Mouse (Mus musculus) kidney, adult 9 months (tissue): Measurements from ENCODE around the gene Csgalnact2.
A peak's percentile ranks its signal among the peaks of the same experiment; 100 is the strongest.

ENCODE experiments used
- DNase-seq: peaks from one replicate; pipeline ENCODE4 v3.0.0; 2022

Csgalnact2 gene

GRCm38 (mm10) chr6:118071416-118071815 is 67.5 kb downstream of the Csgalnact2 start:
- no peak for DNase-seq

- DNase-seq, result no peak
Observed at GRCm38 (mm10) chr6:118071013-118071350, 68.0 kb downstream of the Csgalnact2 start.

GRCm38 (mm10) chr6:118070321-118071012 is 68.5 kb downstream of the Csgalnact2 start:
- no peak for DNase-seq

GRCm38 (mm10) chr6:118067720-118068119 is 71.2 kb downstream of the Csgalnact2 start:
- DNase-seq, result no peak

GRCm38 (mm10) chr6:118066199-118067081 is 72.5 kb downstream of the Csgalnact2 start:
- no peak for DNase-seq

GRCm38 (mm10) chr6:118065837-118066198 is 73.1 kb downstream of the Csgalnact2 start:
- DNase-seq, result no peak

GRCm38 (mm10) chr6:118064968-118065530 is 73.9 kb downstream of the Csgalnact2 start:
- peak; percentile 17 for DNase-seq

GRCm38 (mm10) chr6:118063266-118063665 is 75.7 kb downstream of the Csgalnact2 start:
- DNase-seq, result no peak

- DNase-seq, result no peak
Observed at GRCm38 (mm10) chr6:118061266-118061665, 77.7 kb downstream of the Csgalnact2 start.
